Mouse (Mus musculus) G1E (cell line): ENCODE measurements around the gene Rffl.

ENCODE experiments used
- CTCF ChIP-seq: IDR thresholded peaks from 2 replicates; pipeline ENCODE4 v1.5.1; 2012; ENCODE audit warnings: low read depth, low read length, inconsistent platforms, mixed read lengths
- GATA1 ChIP-seq: IDR thresholded peaks from 2 replicates; pipeline ENCODE4 v1.6.1; 2012; ENCODE audit warnings: borderline replicate concordance, low read length, inconsistent platforms, mixed read lengths
- GATA2 ChIP-seq: IDR thresholded peaks from 2 replicates; pipeline ENCODE4 v1.6.1; 2012; ENCODE audit warnings: low read depth, low read length, inconsistent platforms, borderline replicate concordance
- POLR2AphosphoS5 ChIP-seq: IDR thresholded peaks from 2 replicates; pipeline ENCODE4 v1.6.1; 2012; ENCODE audit warnings: low read depth, low read length, inconsistent platforms; ENCODE audit not compliant: insufficient replicate concordance
- TAL1 ChIP-seq: conservative IDR thresholded peaks from 2 replicates; pipeline ENCODE4 v1.6.1; 2012; ENCODE audit warnings: low read depth, low read length, inconsistent platforms, mixed read lengths

DNA sequence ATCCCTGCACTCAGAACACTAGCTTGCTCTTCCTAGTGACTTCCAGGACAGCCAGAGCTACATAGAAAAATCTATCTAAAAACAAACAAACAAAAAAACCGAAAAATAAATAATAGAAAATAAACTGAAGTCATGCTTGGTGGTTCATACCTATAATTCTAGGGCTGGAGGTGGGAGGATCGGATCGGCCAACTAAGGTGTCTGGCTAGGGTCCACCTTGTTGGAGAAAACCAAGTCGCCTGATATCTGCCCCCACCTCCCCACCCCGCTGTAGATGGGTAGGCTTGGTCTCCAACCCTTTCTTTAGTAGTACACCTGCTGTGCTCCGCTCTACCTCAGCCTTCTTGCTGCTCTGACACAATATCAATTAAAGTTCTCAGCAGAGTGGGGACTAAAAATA, 88.8 kb downstream of the Rffl start:
- no peak for TF ChIP-seq CTCF
- TF ChIP-seq TAL1 = no peak
- TF ChIP-seq GATA1 = no peak
- no peak for TF ChIP-seq POLR2AphosphoS5
- TF ChIP-seq GATA2 = no peak
